ENCODE assay signal across 8 mouse cellular contexts in genomic region chr17:33889941-33890532, GRCm38 (mm10). TPM values are rescaled to one million over a fixed set of nuclear protein-coding genes. Genes with fewer than 3 reads are reported as not detected.
DNase-seq lines count a peak whose midpoint lies in the region; ATAC-seq and TF ChIP-seq lines count a peak whose summit lies in the region.
"Not testable (repeated sequence)": the region's sequence is repeated elsewhere in the genome, so short reads cannot be mapped to it uniquely, and the experiment has no call there.

No protein-coding gene starts in this region.

- not testable (repeated sequence) for H3K27ac ChIP-seq in forebrain, embryonic 14.5 days (ENCODE audit: low read depth, low read length); kidney, embryonic 14.5 days (ENCODE audit: low read depth, low read length); small intestine, adult 2 months (ENCODE audit: insufficient read depth, low read depth, low read length)
- H3K27ac ChIP-seq in hindbrain, embryonic 10.5 days: peak overlapping the region; percentile 93
- peak overlapping the region; percentile 88 for H3K27ac ChIP-seq in liver, embryonic 12.5 days
- H3K27ac ChIP-seq in midbrain, embryonic 11.5 days (ENCODE audit: low read depth, low read length): peak overlapping the region; percentile 30; the same call in 1 of the 2 replicates

- peak overlapping the region; percentile 77 for H3ac ChIP-seq in C2C12 (ENCODE audit: control insufficient read depth, insufficient read length, low read depth)

- peak overlapping the region; percentile 65 for H3K9ac ChIP-seq in forebrain, embryonic 14.5 days (ENCODE audit: low read length)
- peak overlapping the region; percentile 70 for H3K9ac ChIP-seq in kidney, embryonic 14.5 days (ENCODE audit: low read depth, low read length)
- peak overlapping the region; percentile 93 for H3K9ac ChIP-seq in liver, embryonic 12.5 days
- H3K9ac ChIP-seq in midbrain, embryonic 11.5 days (ENCODE audit: low read length): peak overlapping the region; percentile 71

- not testable (repeated sequence) for TF ChIP-seq POLR2A in small intestine, adult 2 months (IDR thresholded peaks at IDR 0.05; ENCODE audit: low read depth, low read length)

- not testable (repeated sequence) for H3K4me1 ChIP-seq in forebrain, embryonic 14.5 days (ENCODE audit: control insufficient read depth, insufficient read depth, low read length); kidney, embryonic 14.5 days (ENCODE audit: control insufficient read depth, insufficient read depth, low read length); midbrain, embryonic 11.5 days (ENCODE audit: control insufficient read depth, insufficient read depth, low read length); small intestine, adult 2 months (ENCODE audit: control insufficient read depth, insufficient read depth, insufficient read length, low read length)
- peaks cover 18% of the 10 kb centered on the region for H3K4me1 ChIP-seq in hindbrain, embryonic 10.5 days (replicated peaks)
- H3K4me1 ChIP-seq in liver, embryonic 12.5 days: peaks cover 24% of the 10 kb centered on the region

- H3K27me3 ChIP-seq in C2C12 (ENCODE audit: control insufficient read depth, insufficient read depth, insufficient read length); forebrain, embryonic 14.5 days (replicated peaks; ENCODE audit: control insufficient read depth, insufficient read depth, low read length); hindbrain, embryonic 10.5 days (ENCODE audit: insufficient read depth, poor library complexity, severe bottlenecking); kidney, embryonic 14.5 days (ENCODE audit: control insufficient read depth, insufficient read depth, low read length); liver, embryonic 12.5 days (replicated peaks); midbrain, embryonic 11.5 days (ENCODE audit: control insufficient read depth, insufficient read depth, low read length); small intestine, adult 2 months (ENCODE audit: control insufficient read depth, insufficient read depth, low read length): not testable (repeated sequence)

- H3K79me2 ChIP-seq in C2C12 (ENCODE audit: control insufficient read depth, insufficient read depth): peaks cover 44% of the 10 kb centered on the region

- not testable (repeated sequence) for H3K9me3 ChIP-seq in forebrain, embryonic 14.5 days (replicated peaks; ENCODE audit: control insufficient read depth, low read length); hindbrain, embryonic 10.5 days; kidney, embryonic 14.5 days (ENCODE audit: control insufficient read depth, low read length); liver, embryonic 12.5 days (replicated peaks); midbrain, embryonic 11.5 days (ENCODE audit: control insufficient read depth, low read length)

- not testable (repeated sequence) for TF ChIP-seq CTCF in C2C12 (IDR thresholded peaks at IDR 0.05; ENCODE audit: control insufficient read depth, insufficient read depth, insufficient read length); small intestine, adult 2 months (IDR thresholded peaks at IDR 0.05; ENCODE audit: extremely low read depth, insufficient read length, insufficient replicate concordance, low read depth, low read length)

- ATAC-seq in forebrain, embryonic 14.5 days; kidney, embryonic 14.5 days (ENCODE audit: low FRiP score, low TSS enrichment); midbrain, embryonic 11.5 days (ENCODE audit: low FRiP score): not testable (repeated sequence)
- ATAC-seq in liver, embryonic 12.5 days: peak; percentile 1; the same call in 1 of the 2 replicates

- DNase-seq in embryo, embryonic 10 days (ENCODE audit: low spot score): peak; percentile 34
- DNase-seq in forebrain, embryonic 14.5 days (ENCODE audit: low spot score); hindbrain, embryonic 10.5 days (ENCODE audit: low spot score): not testable (repeated sequence)
- DNase-seq in midbrain, embryonic 11.5 days (ENCODE audit: low spot score, missing footprints): peak; percentile 90

- peak overlapping the region; percentile 60 for H3K4me2 ChIP-seq in forebrain, embryonic 14.5 days (ENCODE audit: low read length)
- H3K4me2 ChIP-seq in kidney, embryonic 14.5 days (replicated peaks; ENCODE audit: low read depth, low read length): peak overlapping the region; percentile 54
- H3K4me2 ChIP-seq in liver, embryonic 12.5 days: peak overlapping the region; percentile 77
- H3K4me2 ChIP-seq in midbrain, embryonic 11.5 days: peak overlapping the region; percentile 58

- peaks cover 25% of the 10 kb centered on the region for H3K79me3 ChIP-seq in C2C12 (ENCODE audit: low read depth)

- under 1% methylated on average over 43 of the region's 44 CpGs for WGBS in forebrain, embryonic 14.5 days
- WGBS in hindbrain, embryonic 10.5 days: under 1% methylated on average over 44 of the region's 44 CpGs
- WGBS in kidney, embryonic 14.5 days: 0% methylated on average over 37 of the region's 44 CpGs
- WGBS in liver, embryonic 12.5 days (ENCODE audit: insufficient replicate concordance): under 1% methylated on average over 36 of the region's 44 CpGs
- WGBS in midbrain, embryonic 11.5 days: under 1% methylated on average over 40 of the region's 44 CpGs
- under 1% methylated on average over 44 of the region's 44 CpGs for WGBS in small intestine, adult 2 months

- peak overlapping the region; percentile 65 for H3K4me3 ChIP-seq in C2C12 (ENCODE audit: insufficient read depth, poor library complexity, severe bottlenecking)
- H3K4me3 ChIP-seq in forebrain, embryonic 14.5 days (ENCODE audit: low read depth, low read length): peak overlapping the region; percentile 54
- peak overlapping the region; percentile 70 for H3K4me3 ChIP-seq in hindbrain, embryonic 10.5 days
- peak overlapping the region; percentile 65 for H3K4me3 ChIP-seq in kidney, embryonic 14.5 days (ENCODE audit: low read length)
- H3K4me3 ChIP-seq in liver, embryonic 12.5 days: peak overlapping the region; percentile 85
- H3K4me3 ChIP-seq in midbrain, embryonic 11.5 days (ENCODE audit: low read depth, low read length): peak overlapping the region; percentile 67
- H3K4me3 ChIP-seq in small intestine, adult 2 months (ENCODE audit: low read depth, low read length): peak overlapping the region; percentile 67

- H3K36me3 ChIP-seq in C2C12 (ENCODE audit: control insufficient read depth, insufficient read depth); forebrain, embryonic 14.5 days (ENCODE audit: control insufficient read depth, insufficient read depth, low read length); midbrain, embryonic 11.5 days (ENCODE audit: control insufficient read depth, insufficient read depth, low read length); small intestine, adult 2 months (ENCODE audit: control insufficient read depth, insufficient read depth, low read length): not testable (repeated sequence)
- peaks cover 21% of the 10 kb centered on the region for H3K36me3 ChIP-seq in hindbrain, embryonic 10.5 days
- peaks cover 13% of the 10 kb centered on the region; the same call in 1 of the 2 replicates for H3K36me3 ChIP-seq in kidney, embryonic 14.5 days (ENCODE audit: control insufficient read depth, insufficient read depth, low read length)
- H3K36me3 ChIP-seq in liver, embryonic 12.5 days: peaks cover 27% of the 10 kb centered on the region

RNA-seq across cellular contexts. Expression of gene Kifc1, which starts 0.4 kb away (rescaled TPM):
- polyA plus RNA-seq in C2C12 (2012; fragmentation: generic; extraction: Trizol): 68.6 TPM
- polyA plus RNA-seq in forebrain, embryonic 14.5 days (2014; fragmentation: Nextera tagmentation; extraction: Ambion mirVana): 3.8 and 4.6 TPM in 2 replicates
- polyA plus RNA-seq in hindbrain, embryonic 10.5 days (2016; fragmentation: Nextera tagmentation; extraction: Ambion mirVana): 6.3 and 7.1 TPM in 2 replicates
- polyA plus RNA-seq in kidney, embryonic 14.5 days (2014; fragmentation: Nextera tagmentation; extraction: Ambion mirVana): 6.2 and 20.8 TPM in 2 replicates
- polyA plus RNA-seq in liver, embryonic 12.5 days (2016; fragmentation: Nextera tagmentation; extraction: Ambion mirVana): 4.8 and 6.0 TPM in 2 replicates
- 8.1 and 11.4 TPM in 2 replicates for polyA plus RNA-seq in midbrain, embryonic 11.5 days (2014; fragmentation: Nextera tagmentation; extraction: Ambion mirVana)
- 3.9 and 7.5 TPM in 2 replicates for polyA plus RNA-seq in small intestine, adult 2 months (2012; rRNA removed)

RNA-seq across cellular contexts. Expression of gene Platr17, which starts 14.9 kb away (rescaled TPM):
- not detected for polyA plus RNA-seq in C2C12 (2012; fragmentation: generic; extraction: Trizol)
- polyA plus RNA-seq in forebrain, embryonic 14.5 days (2014; fragmentation: Nextera tagmentation; extraction: Ambion mirVana): 0.28 TPM in 1 of 2 replicates, not detected in the other
- polyA plus RNA-seq in hindbrain, embryonic 10.5 days (2016; fragmentation: Nextera tagmentation; extraction: Ambion mirVana): 0.34 and 0.41 TPM in 2 replicates
- not detected in 2 replicates for polyA plus RNA-seq in kidney, embryonic 14.5 days (2014; fragmentation: Nextera tagmentation; extraction: Ambion mirVana)
- polyA plus RNA-seq in liver, embryonic 12.5 days (2016; fragmentation: Nextera tagmentation; extraction: Ambion mirVana): 0.51 and 0.78 TPM in 2 replicates
- 0.22 TPM in 1 of 2 replicates, not detected in the other for polyA plus RNA-seq in midbrain, embryonic 11.5 days (2014; fragmentation: Nextera tagmentation; extraction: Ambion mirVana)
- not detected in 2 replicates for polyA plus RNA-seq in small intestine, adult 2 months (2012; rRNA removed)

RNA-seq across cellular contexts. Expression of gene Gm7029, which starts 16.4 kb away (rescaled TPM):
- polyA plus RNA-seq in C2C12 (2012; fragmentation: generic; extraction: Trizol): not detected
- polyA plus RNA-seq in forebrain, embryonic 14.5 days (2014; fragmentation: Nextera tagmentation; extraction: Ambion mirVana): not detected in 2 replicates
- not detected in 2 replicates for polyA plus RNA-seq in hindbrain, embryonic 10.5 days (2016; fragmentation: Nextera tagmentation; extraction: Ambion mirVana)
- not detected in 2 replicates for polyA plus RNA-seq in kidney, embryonic 14.5 days (2014; fragmentation: Nextera tagmentation; extraction: Ambion mirVana)
- not detected in 2 replicates for polyA plus RNA-seq in liver, embryonic 12.5 days (2016; fragmentation: Nextera tagmentation; extraction: Ambion mirVana)
- not detected in 2 replicates for polyA plus RNA-seq in midbrain, embryonic 11.5 days (2014; fragmentation: Nextera tagmentation; extraction: Ambion mirVana)
- polyA plus RNA-seq in small intestine, adult 2 months (2012; rRNA removed): not detected in 2 replicates

RNA-seq across cellular contexts. Expression of gene Daxx, which starts 19.2 kb away (rescaled TPM):
- polyA plus RNA-seq in C2C12 (2012; fragmentation: generic; extraction: Trizol): 19.3 TPM
- polyA plus RNA-seq in forebrain, embryonic 14.5 days (2014; fragmentation: Nextera tagmentation; extraction: Ambion mirVana): 43.3 and 48.0 TPM in 2 replicates
- polyA plus RNA-seq in hindbrain, embryonic 10.5 days (2016; fragmentation: Nextera tagmentation; extraction: Ambion mirVana): 73.1 and 82.8 TPM in 2 replicates
- 31.9 and 50.8 TPM in 2 replicates for polyA plus RNA-seq in kidney, embryonic 14.5 days (2014; fragmentation: Nextera tagmentation; extraction: Ambion mirVana)
- 33.4 and 37.1 TPM in 2 replicates for polyA plus RNA-seq in liver, embryonic 12.5 days (2016; fragmentation: Nextera tagmentation; extraction: Ambion mirVana)
- 59.5 and 60.4 TPM in 2 replicates for polyA plus RNA-seq in midbrain, embryonic 11.5 days (2014; fragmentation: Nextera tagmentation; extraction: Ambion mirVana)
- 20.7 and 48.6 TPM in 2 replicates for polyA plus RNA-seq in small intestine, adult 2 months (2012; rRNA removed)

RNA-seq across cellular contexts. Expression of gene Tapbp, which starts 25.7 kb away (rescaled TPM):
- polyA plus RNA-seq in C2C12 (2012; fragmentation: generic; extraction: Trizol): 30.5 TPM
- polyA plus RNA-seq in forebrain, embryonic 14.5 days (2014; fragmentation: Nextera tagmentation; extraction: Ambion mirVana): 14.1 and 17.7 TPM in 2 replicates
- 14.5 and 17.2 TPM in 2 replicates for polyA plus RNA-seq in hindbrain, embryonic 10.5 days (2016; fragmentation: Nextera tagmentation; extraction: Ambion mirVana)
- polyA plus RNA-seq in kidney, embryonic 14.5 days (2014; fragmentation: Nextera tagmentation; extraction: Ambion mirVana): 17.4 and 24.6 TPM in 2 replicates
- 29.4 and 30.1 TPM in 2 replicates for polyA plus RNA-seq in liver, embryonic 12.5 days (2016; fragmentation: Nextera tagmentation; extraction: Ambion mirVana)
- polyA plus RNA-seq in midbrain, embryonic 11.5 days (2014; fragmentation: Nextera tagmentation; extraction: Ambion mirVana): 13.6 and 14.8 TPM in 2 replicates
- polyA plus RNA-seq in small intestine, adult 2 months (2012; rRNA removed): 151 and 367 TPM in 2 replicates
